Mouse (Mus musculus): ENCODE measurements around the gene Gata5. TPM values are rescaled to one million over a fixed set of nuclear protein-coding genes. Genes with fewer than 3 reads are reported as not detected.

The Gata5 gene
- polyA plus RNA-seq, 1 experiment from 2014 or later = 0.09 TPM

DNA sequence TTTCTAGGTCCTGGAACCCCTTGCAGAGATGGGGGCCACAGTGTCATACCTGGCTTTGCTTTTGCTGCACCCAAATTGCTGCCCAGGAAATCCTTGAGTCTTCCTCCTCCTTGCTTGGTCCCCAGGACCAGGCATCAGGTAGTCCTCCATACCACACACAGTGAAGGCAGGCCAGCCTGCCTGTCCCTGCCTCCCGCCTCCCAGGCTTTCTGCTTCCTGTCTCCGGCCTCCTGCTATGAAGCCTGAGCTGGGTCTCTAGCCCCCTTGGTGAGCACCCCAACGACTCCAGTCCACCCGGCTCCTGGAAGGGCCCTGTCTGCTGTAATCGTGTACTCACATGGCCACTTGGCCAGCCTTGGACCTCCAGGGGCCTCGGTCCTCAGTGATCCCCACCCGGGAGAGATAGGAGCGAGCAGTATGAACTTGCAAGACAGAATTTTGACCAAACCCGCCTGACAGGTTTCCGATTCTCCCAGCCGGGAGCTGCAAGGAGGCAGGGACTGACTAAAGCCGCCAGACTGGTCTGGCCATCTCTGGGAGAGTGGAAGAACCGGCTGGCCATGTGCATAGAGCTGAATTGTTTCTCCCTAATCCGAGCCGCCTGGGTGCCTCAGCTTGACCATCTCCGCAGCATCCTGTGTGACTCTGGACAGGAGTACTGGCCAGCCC is 44.9 kb downstream of the Gata5 start, which contains the start of gene Rbbp8nl:
Gene Rbbp8nl (minus strand): TSS at position 440 of the 669 bp plus-strand sequence.
- peak within 1 kb of the TSS; percentile 66 for H3K27ac ChIP-seq
- no peak for ATAC-seq (ENCODE audit: insufficient number of reproducible peaks, insufficient read depth, low FRiP score, low TSS enrichment)
- 24% methylated on average over 16 of the region's 16 CpGs for WGBS
- no peaks in the 10 kb centered on the region for H3K9me3 ChIP-seq
- H3K27me3 ChIP-seq = no peaks in the 10 kb centered on the region
- peaks cover 14% of the 10 kb centered on the region; the same call in 1 of the 2 replicates for H3K4me1 ChIP-seq
- H3K9ac ChIP-seq = no peak within 1 kb of the TSS
- H3K36me3 ChIP-seq = no peaks in the 10 kb centered on the region
- peak within 1 kb of the TSS; percentile 24 for H3K4me2 ChIP-seq (replicated peaks)
- no peak within 1 kb of the TSS for H3K4me3 ChIP-seq

DNA sequence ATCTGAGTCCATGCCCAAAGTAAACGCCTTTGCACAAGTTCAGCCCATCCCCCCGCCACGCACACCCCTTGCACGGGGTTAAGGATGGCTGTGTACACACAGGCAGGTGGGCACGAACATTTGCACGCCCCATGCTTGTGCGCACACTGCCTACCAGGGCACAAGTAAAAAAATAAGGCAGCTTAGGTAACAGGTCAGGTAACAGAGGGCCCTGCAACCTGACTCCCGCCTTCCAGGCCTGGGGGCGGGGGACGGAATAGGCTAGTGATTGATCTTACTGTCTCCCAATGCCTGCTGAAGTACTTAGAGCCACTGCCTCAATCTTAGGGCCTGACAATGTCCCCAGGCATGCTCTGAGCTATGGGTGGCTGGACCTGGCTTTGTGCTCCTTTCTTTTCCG is 45.5 kb downstream of the Gata5 start:
- Histone ChIP-seq H3K27me3 (no peaks in the 10 kb centered on the region), H3K4me1 (peaks cover 14% of the 10 kb centered on the region; the same call in 1 of the 2 replicates), H3K9ac (no peak overlapping the region), H3K27ac (no peak overlapping the region; the same call in 1 of the 2 replicates), H3K4me3 (no peak overlapping the region), H3K9me3 (no peaks in the 10 kb centered on the region), H3K36me3 (no peaks in the 10 kb centered on the region), H3K4me2 (replicated peaks) (peak overlapping the region; percentile 24)
- no peak for ATAC-seq (ENCODE audit: insufficient number of reproducible peaks, insufficient read depth, low FRiP score, low TSS enrichment)
- WGBS = 39% methylated on average over 11 of the region's 11 CpGs

DNA sequence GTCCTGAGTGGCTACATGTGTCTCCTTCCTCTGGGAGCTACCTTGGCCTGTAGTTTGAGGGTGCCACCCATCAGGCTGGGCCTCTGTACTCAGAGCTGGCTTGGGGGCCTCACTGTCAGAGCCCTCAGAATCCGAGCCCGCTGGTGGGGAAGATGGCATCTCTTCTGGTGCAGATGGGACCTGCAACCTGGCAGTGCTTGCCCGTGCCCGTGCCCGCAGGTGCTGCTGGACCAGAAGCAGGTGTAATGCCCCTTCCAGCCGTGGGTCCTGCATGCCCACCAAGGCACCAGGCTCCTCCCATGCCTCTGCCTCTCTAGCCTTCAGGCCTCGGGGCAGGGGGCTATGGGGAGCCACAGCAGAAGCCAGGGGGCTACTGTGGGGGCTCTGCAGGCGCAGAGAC is 55.2 kb downstream of the Gata5 start:
- Histone ChIP-seq H3K4me2 (replicated peaks) (no peak overlapping the region), H3K9me3 (no peaks in the 10 kb centered on the region), H3K4me1 (no peaks in the 10 kb centered on the region), H3K36me3 (no peaks in the 10 kb centered on the region), H3K9ac (no peak overlapping the region), H3K27ac (no peak overlapping the region), H3K4me3 (no peak overlapping the region), H3K27me3 (peaks cover 2% of the 10 kb centered on the region; the same call in 1 of the 2 replicates)
- ATAC-seq (ENCODE audit: insufficient number of reproducible peaks, insufficient read depth, low FRiP score, low TSS enrichment) = no peak
- WGBS = 83% methylated on average over 8 of the region's 8 CpGs

DNA sequence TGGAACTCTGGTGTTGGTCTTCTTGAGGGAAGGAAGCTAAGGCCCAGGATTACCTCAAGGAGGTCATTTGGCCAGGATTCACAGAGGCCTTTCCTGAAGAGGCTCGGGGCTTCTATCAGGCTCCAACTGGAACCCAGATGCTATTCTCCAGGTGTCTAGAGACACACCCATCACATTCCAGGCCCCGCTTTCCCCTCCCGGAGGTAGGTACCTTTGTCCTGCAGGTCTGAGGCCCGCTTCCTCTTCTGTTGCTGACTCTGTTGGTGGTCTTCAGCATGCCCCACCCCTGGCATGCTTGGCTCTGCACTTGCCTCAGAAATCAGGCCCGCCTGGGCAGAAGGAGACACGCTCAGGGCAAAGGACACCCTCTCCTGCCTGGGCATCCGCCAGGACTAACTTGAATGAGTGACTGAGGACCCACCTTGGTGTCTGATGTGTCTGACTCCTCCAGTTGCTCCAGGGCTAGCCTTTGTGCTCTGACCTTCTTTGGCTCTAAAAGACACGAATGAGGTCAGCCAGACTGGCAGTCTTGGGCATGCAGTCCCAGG is 56.7 kb downstream of the Gata5 start:
- H3K27ac ChIP-seq = no peak overlapping the region
- WGBS = 61% methylated on average over 8 of the region's 8 CpGs
- ATAC-seq (ENCODE audit: insufficient number of reproducible peaks, insufficient read depth, low FRiP score, low TSS enrichment) = no peak

DNA sequence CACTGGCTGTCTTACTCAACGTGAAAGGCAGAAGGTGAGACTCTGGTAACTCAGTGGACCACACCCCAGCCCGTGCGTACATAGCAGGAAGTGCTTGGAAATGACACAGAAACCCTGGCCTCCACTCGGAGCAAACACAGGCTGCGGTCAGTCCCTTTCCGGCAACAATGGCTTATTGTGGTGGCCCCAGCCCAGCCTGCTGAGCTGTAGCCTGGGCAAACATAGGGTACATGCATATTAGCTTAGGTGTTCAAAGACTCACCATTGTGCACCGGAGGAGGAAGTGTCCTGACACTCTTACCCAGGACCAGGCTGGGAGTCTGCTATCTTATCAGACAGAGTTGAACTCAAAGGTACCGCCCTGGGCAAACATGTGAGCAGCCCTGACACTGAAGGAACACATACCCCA is 57.6 kb downstream of the Gata5 start:
- Histone ChIP-seq H3K27me3 (0 out of 2 replicates have a peak, but pooled peaks cover 2% of the 10 kb centered on the region), H3K9me3 (no peaks in the 10 kb centered on the region), H3K4me2 (replicated peaks) (no peak overlapping the region), H3K36me3 (no peaks in the 10 kb centered on the region), H3K4me1 (peaks cover 13% of the 10 kb centered on the region), H3K27ac (no peak overlapping the region), H3K9ac (no peak overlapping the region), H3K4me3 (no peak overlapping the region)
- WGBS = 39% methylated on average over 8 of the region's 8 CpGs
- ATAC-seq (ENCODE audit: insufficient number of reproducible peaks, insufficient read depth, low FRiP score, low TSS enrichment) = no peak

More for the DNA sequence above, 56.7 kb downstream of the Gata5 start:
- Histone ChIP-seq H3K4me1 (peaks cover 4% of the 10 kb centered on the region; the same call in 1 of the 2 replicates), H3K9ac (no peak overlapping the region), H3K9me3 (no peaks in the 10 kb centered on the region), H3K4me3 (no peak overlapping the region), H3K36me3 (no peaks in the 10 kb centered on the region), H3K27me3 (peaks cover 2% of the 10 kb centered on the region; the same call in 1 of the 2 replicates), H3K4me2 (replicated peaks) (no peak overlapping the region)

DNA sequence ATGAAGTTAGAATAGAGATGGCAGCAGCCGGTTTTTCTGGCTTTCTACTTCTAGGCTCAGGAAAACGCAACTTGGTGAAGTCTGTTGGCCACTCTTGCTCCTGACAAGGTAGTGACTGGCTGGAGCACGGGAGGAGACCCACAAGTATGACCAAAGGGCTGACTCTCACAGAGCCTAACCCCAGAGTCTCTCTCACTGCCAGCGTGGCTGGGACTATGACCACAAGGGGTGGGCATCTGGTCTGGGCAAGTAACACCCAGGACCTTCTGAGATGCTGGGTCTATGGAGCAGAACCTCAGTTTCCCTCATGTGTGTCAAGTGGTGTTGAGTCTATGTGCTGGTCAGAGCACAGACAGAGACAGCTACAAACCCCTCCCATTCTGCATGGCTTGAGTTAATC is 58.1 kb downstream of the Gata5 start:
- WGBS = 58% methylated on average over 4 of the region's 4 CpGs
- Histone ChIP-seq H3K4me2 (replicated peaks) (no peak overlapping the region), H3K9me3 (no peaks in the 10 kb centered on the region), H3K27ac (no peak overlapping the region), H3K4me1 (peaks cover 18% of the 10 kb centered on the region), H3K9ac (no peak overlapping the region), H3K27me3 (0 out of 2 replicates have a peak, but pooled peaks cover 2% of the 10 kb centered on the region), H3K36me3 (no peaks in the 10 kb centered on the region), H3K4me3 (no peak overlapping the region)
- ATAC-seq (ENCODE audit: insufficient number of reproducible peaks, insufficient read depth, low FRiP score, low TSS enrichment) = no peak

DNA sequence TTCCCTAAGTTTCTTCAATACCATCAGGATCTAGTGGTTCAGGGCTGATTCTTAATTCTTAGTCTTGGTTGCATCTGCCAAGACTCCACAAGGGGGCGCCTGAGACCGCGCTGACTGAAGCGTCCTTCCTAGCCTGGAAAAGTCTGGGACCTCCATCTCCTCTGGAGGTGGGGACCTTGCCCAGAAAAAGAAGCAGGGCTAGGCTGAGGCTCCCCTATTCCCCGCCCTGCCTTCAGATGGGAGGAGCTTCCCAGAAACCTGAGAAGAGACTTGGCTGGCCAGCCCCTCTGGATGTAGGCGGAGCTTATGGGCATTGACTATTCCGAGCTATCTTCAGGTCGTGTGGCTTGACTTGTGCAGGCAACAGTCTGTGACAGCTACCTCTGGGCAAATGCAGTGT is 58.7 kb downstream of the Gata5 start:
- 0 out of 2 replicates have a peak overlapping the region, but pooled peaks have one; percentile 7 for H3K4me2 ChIP-seq (replicated peaks)
- H3K4me3 ChIP-seq = no peak overlapping the region
- whole genome bisulfite sequencing = 1% methylated on average over 8 of the region's 8 CpGs
- H3K36me3 ChIP-seq = no peaks in the 10 kb centered on the region
- H3K9me3 ChIP-seq = no peaks in the 10 kb centered on the region
- no peak overlapping the region for H3K9ac ChIP-seq
- H3K27ac ChIP-seq = no peak overlapping the region
- ATAC-seq (ENCODE audit: insufficient number of reproducible peaks, insufficient read depth, low FRiP score, low TSS enrichment) = peak; percentile 24; the same call in 1 of the 2 replicates
- 0 out of 2 replicates have a peak, but pooled peaks cover 2% of the 10 kb centered on the region for H3K27me3 ChIP-seq
- peaks cover 22% of the 10 kb centered on the region for H3K4me1 ChIP-seq

Other genes with a start within 250 kb of the Gata5 start
- 0.20 and 0.57 TPM in 2 replicates for gene Hrh3, start 230.2 kb downstream of the Gata5 start, polyA plus RNA-seq (2016; fragmentation: Nextera tagmentation; extraction: Ambion mirVana)
- 40.9 and 41.8 TPM in 2 replicates for gene Osbpl2, start 215.4 kb downstream of the Gata5 start, polyA plus RNA-seq (2016; fragmentation: Nextera tagmentation; extraction: Ambion mirVana)
- 202 and 204 TPM in 2 replicates for gene Adrm1, start 163.2 kb downstream of the Gata5 start, polyA plus RNA-seq (2016; fragmentation: Nextera tagmentation; extraction: Ambion mirVana)
- gene Lama5, start 108.8 kb downstream of the Gata5 start, polyA plus RNA-seq (2016; fragmentation: Nextera tagmentation; extraction: Ambion mirVana) = 14.2 and 16.7 TPM in 2 replicates
- gene Rps21, start 77.3 kb downstream of the Gata5 start, polyA plus RNA-seq (2016; fragmentation: Nextera tagmentation; extraction: Ambion mirVana) = 523 and 574 TPM in 2 replicates
- gene Cables2, start 61.2 kb downstream of the Gata5 start, polyA plus RNA-seq (2016; fragmentation: Nextera tagmentation; extraction: Ambion mirVana) = 21.2 and 23.5 TPM in 2 replicates
- gene Rbbp8nl, start 44.8 kb downstream of the Gata5 start, polyA plus RNA-seq (2016; fragmentation: Nextera tagmentation; extraction: Ambion mirVana) = 0.77 and 1.3 TPM in 2 replicates
- 2.0 and 2.4 TPM in 2 replicates for gene Slco4a1, start 121.5 kb upstream of the Gata5 start, polyA plus RNA-seq (2016; fragmentation: Nextera tagmentation; extraction: Ambion mirVana)
- gene Ntsr1, start 165.3 kb upstream of the Gata5 start, polyA plus RNA-seq (2016; fragmentation: Nextera tagmentation; extraction: Ambion mirVana) = 0.25 and 0.55 TPM in 2 replicates
- 40.0 and 41.5 TPM in 2 replicates for gene Mrgbp, start 246.6 kb upstream of the Gata5 start, polyA plus RNA-seq (2016; fragmentation: Nextera tagmentation; extraction: Ambion mirVana)